Mouse (Mus musculus) ovary, postnatal 10 days (tissue): ENCODE results near the gene Il1rn.

Source experiments
- DNase-seq: peaks from one replicate; pipeline ENCODE4 v3.0.0; 2022; ENCODE audit warnings: low spot score

Il1rn gene

DNA sequence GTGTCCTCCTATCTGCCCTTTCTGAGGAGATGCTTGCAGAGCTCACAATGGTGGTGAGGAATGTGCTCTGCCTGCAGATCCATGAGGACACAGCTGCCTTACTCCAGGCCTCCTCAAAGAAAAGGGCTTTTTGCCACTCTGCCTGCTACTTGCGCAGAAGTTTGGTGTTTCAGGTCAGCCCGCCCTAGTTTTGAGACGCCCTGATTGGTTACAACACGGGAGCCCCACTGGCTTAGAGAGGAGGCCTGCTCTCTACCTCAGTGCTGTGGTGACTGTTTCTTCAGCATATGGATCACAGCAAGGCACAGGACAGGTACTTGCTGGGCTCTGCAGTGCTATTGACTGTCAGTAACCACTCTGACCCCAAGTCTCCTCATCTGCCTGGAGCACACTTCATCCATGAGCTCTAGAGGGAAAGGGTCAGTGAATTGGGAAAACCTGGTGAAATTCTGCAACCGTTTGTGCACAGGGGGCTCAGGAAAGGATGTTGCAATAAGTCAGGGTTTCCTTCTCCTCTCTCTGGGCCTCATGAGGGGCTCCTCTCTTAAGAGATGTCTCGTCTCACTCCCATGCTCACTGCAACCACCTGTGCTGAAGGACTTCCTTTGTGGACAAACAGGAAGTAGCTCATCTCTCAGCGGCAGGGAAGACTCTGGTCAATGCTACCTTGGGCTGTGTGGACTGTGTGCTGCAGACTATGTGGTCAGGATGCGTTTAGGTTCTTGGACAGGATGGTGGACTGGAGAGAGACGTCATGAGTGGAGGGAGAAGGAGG lies 46.0 kb downstream of the Il1rn start:
- DNase-seq, result no peak

DNA sequence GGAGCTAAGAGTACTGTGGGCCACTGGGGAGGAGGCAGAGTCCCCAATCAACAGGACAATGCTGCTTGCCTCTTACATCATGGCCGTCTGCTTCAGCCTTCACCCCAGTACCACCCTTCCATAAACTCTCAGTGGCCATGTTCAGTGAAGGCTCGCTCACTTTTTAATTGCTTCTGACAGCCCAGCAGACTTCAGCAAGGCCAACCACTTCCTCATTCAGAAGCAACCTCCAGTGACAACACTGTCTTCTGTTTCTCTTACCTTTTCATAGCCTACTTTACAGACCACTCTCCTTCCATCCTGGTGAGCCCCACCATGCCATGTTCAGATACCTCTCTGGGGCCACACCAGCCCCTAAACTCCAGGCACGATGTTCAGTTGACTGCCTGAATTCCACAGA lies 47.0 kb downstream of the Il1rn start:
- DNase-seq, result no peak

DNA sequence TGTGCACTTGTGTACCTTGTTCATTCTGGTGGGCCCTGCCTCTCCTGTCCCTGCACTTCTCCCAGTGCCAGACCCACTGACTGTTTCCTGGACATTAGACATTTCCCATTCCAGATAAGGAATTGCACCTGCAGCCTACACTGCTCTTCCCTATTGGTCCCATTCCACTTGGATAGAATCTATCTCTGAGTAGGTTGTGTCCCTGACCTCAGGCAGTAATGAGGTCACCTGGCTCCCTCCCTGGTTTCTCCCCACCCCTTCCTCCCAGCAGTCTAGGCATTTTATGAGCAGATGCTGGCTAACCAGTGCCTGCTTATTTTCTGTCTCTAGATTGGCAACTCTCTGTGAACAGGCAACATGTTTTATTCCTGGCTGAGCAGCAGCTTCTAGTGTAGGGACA lies 47.7 kb downstream of the Il1rn start:
- DNase-seq, result no peak

DNA sequence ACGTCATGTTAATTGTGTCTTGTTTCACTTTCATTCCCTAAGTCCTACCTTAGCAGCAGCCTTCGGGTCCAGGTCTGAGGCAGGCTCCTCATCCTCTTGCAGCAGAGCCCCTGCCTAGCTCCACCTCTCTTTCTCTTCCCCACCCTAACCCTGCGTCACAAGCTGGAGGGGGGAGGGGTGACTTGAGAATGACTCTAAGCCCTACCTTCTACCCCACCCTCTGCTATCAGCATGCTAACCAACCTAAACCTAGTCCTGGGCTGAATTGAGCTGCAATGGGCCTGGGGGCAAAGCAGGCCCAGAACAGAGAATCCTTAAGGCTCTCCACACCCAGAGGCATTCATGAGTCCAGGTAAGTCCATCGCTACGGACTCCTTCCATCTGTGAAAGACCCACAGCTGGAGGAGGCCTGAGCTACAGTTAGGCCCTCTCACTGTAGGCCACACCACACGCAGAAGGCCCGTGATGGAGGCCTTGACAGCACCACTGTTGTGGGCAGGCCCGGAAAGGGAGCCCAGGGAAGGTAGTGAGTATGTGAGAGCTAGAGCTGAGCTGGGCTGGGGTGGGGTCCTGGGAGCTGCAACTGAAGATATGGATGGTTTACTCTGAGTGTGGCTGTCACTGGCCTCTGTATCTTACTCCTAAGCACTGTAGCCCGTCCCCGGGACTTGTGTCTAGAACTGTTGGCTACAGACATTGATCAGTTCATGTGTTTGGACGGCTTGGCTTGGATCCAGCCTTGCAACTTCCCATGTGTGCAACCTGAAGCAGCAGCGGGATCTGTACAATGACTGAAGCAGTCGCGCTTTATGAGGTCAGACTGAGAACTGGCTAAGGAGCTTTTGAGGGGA lies 48.7 kb downstream of the Il1rn start:
- DNase-seq, result no peak

DNA sequence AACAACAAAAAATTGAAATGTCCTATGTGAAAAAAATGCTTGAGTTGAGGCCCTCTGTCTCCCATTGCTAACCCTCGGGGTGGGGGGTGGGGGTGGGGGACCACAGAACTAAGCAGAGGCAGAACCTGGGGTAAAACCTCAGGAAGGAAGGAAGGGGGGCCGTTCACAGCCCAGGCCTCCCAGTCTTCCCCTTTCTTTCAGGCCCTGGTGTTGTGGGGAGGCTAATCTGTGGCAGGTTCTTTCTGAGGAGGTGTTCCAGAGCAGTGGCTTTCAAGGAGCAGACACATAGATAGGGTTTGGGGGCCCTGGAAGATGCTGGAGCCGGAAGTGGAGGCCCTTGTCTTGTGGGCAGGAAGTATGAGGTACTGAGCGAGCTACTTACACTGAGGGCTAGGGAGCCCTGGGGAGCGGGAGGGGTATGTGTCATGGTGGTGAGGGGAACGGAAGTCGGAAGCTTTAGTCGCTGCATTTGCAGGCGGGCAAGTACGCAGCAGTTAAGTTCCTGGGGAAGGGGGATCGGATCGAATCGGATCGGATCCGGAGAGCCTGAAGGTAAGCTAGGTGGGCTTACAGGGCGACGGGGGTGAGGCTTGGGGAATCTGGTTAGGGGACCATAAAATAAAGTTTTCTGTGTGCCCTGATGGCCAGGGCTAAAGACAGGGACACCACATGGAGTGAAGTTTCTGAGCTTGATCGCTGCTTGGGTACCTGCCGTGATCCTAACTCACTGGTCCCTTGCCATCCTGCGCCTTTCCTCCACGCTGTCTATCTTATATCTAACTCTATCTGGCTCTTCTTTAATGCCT lies 49.7 kb downstream of the Il1rn start:
- no peak for DNase-seq

DNA sequence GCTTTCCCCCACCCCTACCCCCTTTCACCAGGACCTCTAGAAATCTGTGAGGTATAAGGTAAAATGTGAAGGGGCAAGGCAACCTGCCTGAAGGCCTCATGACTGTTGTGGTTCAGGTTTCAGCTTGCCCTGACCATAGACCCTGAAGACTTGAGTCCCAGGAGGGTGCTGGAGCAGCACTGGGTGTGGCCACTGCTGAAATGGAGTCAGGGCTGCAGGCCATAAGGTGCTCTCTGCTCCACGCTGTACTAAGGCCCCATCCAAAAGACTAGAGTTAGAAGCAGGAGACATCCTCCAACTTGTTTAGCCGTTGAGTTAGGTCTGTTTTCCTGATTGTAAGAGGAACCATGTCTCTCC lies 50.3 kb downstream of the Il1rn start:
- no peak for DNase-seq

DNA sequence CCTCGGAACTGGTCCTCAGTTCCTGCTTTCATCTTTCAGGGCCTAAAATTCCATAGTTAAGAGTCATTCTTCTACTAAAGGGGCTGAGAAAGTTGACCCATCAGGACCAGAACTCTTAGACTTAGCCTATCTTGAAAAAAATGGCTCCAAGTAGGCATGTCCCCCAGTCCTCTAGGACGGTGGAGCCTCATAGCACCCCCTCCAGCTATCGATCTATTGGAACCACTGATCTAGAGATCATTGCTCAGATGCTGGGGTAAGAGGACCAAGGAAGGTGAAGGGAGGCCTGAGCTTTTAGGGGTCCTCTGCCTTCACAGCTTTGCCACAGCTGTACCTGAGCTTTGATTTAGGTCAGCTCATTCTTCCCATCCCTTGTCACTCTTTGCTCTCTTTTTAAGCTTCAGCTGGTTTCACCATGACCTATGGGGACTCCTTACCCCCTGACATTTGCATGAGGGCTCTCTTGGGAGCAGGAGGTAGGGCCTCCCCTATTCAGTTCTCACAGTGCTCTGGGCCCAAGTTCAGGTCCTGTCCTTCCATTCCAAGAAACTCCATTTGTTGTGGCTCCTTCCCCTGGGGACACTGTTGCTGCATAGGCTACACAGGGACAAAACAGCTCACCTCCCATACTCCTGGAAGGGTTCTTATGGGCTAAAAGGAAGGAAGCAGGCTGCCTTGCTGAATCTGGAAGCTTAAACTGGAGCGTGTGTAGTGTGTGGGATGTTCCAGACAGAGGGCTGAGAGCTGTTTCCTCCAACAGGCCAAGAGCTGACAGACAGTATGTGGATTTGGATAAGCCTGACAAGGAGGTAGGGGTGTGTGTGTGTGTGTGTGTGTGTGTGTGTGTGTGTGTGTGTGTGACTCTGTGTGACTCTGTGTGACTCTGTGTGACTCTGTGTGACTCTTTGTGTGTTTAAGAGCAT lies 51.0 kb downstream of the Il1rn start:
- DNase-seq, result no peak

DNA sequence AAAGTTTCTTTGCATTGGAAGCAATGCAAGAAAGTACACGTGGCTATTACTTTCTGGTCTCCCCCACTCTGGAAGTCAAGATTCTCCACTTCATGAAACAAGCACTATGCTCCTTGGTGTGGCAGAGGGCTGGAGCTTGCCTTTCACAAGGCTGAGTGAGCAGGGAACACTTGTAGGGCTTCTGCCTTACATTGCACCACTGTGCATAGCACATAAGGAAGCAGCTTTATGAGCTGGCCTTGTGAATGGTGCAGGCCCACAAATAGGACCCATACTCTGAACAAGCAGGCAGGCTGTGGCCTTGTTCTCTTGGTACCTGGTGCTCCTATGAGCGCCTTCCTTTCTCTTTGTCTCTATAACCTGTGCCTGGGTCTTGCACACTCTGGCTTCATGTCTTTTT lies 56.6 kb downstream of the Il1rn start:
- no peak for DNase-seq

DNA sequence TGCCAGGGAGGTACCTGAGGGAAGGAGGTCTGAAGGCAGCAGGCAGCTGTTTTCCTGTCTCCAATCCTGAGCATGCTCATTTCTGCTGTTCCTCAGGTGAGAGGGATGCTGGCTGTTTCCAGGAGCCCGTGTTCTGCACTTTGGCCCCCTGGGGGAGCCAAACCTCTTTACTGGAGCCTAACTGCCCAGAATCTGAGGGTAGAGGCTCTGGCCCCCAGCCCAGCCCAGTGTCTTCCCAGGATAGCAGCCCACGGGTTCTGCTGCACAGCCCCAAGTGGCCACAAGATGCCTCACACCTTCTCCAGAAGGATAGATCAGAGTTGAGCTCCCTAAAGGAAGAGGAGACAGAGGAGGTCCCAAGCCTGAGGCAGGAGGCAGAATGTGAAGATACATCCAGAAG lies 60.5 kb downstream of the Il1rn start:
- DNase-seq, result no peak

DNA sequence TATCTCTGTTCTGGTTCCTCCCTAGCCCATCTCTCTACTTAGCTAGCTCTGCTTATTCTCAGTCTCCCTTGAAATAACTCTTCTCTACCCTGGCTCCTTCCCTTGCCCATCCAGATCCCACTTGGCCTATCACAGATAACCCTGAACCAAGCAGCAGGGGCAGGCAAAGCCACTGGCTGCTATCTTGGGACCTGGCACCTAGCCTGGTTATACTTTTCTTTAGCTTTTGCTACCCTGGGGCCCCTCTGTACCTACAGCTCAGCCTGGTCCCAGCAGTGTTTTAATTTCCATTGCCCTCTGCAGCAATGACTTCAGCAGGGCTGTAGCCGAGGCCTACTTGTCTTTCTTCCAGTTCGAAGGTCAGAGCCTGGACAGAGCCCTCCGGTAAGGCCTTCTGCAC lies 64.1 kb downstream of the Il1rn start:
- DNase-seq, result no peak
